Mouse (Mus musculus) kidney, embryonic 14.5 days (tissue): Measurements from ENCODE around the gene Gm5737. TPM values are rescaled to one million over a fixed set of nuclear protein-coding genes. Genes with fewer than 3 reads are reported as not detected.

Source experiments
- ATAC-seq: fragments of 200-750 bp; cut with Nextera tagmentation; 2 replicates; pipeline ENCODE4 v1.8.0; 2017; ENCODE audit warnings: moderate number of reproducible peaks, mild to moderate bottlenecking, moderate TSS enrichment, moderate library complexity; ENCODE audit not compliant: low FRiP score, low TSS enrichment
- H3K27ac ChIP-seq: fragments of 300-500 bp; sonication (generic); 2 replicates; pipeline ENCODE4 v1.5.1; 2014; ENCODE audit warnings: low read depth, mild to moderate bottlenecking, low read length, moderate library complexity, mixed read lengths
- H3K27me3 ChIP-seq: fragments of 300-500 bp; sonication (generic); 2 replicates; pipeline ENCODE4 v1.6.1; 2014; ENCODE audit warnings: mild to moderate bottlenecking, low read length; ENCODE audit not compliant: control insufficient read depth, insufficient read depth
- H3K36me3 ChIP-seq: fragments of 300-500 bp; sonication (generic); 2 replicates; pipeline ENCODE4 v1.6.1; 2014; ENCODE audit warnings: low read length, mixed read lengths; ENCODE audit not compliant: control insufficient read depth, insufficient read depth
- H3K4me1 ChIP-seq: fragments of 300-500 bp; sonication (generic); 2 replicates; pipeline ENCODE4 v1.6.1; 2014; ENCODE audit warnings: low read length, mixed read lengths; ENCODE audit not compliant: control insufficient read depth, insufficient read depth
- H3K4me2 ChIP-seq: fragments of 300-500 bp; sonication (generic); replicated peaks from 2 replicates; pipeline ENCODE4 v1.6.1; 2014; ENCODE audit warnings: low read depth, mild to moderate bottlenecking, low read length
- H3K4me3 ChIP-seq: fragments of 300-500 bp; sonication (generic); 2 replicates; pipeline ENCODE4 v1.5.1; 2014; ENCODE audit warnings: mild to moderate bottlenecking, low read length
- H3K9ac ChIP-seq: fragments of 300-500 bp; sonication (generic); 2 replicates; pipeline ENCODE4 v1.6.1; 2014; ENCODE audit warnings: low read depth, mild to moderate bottlenecking, low read length, moderate library complexity
- H3K9me3 ChIP-seq: fragments of 300-500 bp; sonication (generic); 2 replicates; pipeline ENCODE4 v1.6.1; 2016; ENCODE audit warnings: low read length; ENCODE audit not compliant: control insufficient read depth
- WGBS: fragments of 180-500 bp; shearing (Covaris S2); extraction: QIAGEN DNeasy Blood & Tissue Kit; methylation state at CpG from one replicate; pipeline ENCODE4 v1.1.7; 2014; 5-methylcytosine and 5-hydroxymethylcytosine counted together
- polyA plus RNA-seq: library from polyadenylated mRNA; unstranded; fragments of >200 nt; fragmentation: Nextera tagmentation; extraction: Ambion mirVana; gene quantifications from 2 replicates; pipeline ENCODE4 v1.2.1, GENCODE M21; 2014

Gm5737 gene
- polyA plus RNA-seq, 1 experiment from 2014 or later = not detected

DNA sequence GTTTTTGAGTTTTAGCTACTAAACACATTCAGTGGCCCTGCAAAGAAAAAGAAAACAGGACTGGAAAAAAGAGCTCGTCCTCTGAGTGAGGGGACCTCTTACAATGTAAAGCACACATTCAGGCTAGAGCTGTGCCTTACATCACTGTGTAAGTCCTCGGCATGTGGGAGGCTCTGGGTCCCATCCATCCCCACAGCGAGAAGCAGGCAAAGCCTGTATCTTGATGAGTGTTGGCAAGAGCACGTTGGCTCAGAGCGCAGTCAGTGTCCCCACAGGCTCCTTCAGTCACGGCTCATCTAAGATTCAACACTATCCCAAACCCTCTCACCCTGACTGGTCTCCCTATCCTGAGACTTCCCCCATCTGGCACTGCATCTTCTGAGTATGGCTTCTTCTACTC lies 66.1 kb downstream of the Gm5737 start:
- H3K27ac ChIP-seq = no peak overlapping the region
- H3K4me1 ChIP-seq = 0 out of 2 replicates have a peak, but pooled peaks cover 2% of the 10 kb centered on the region
- no peaks in the 10 kb centered on the region for H3K27me3 ChIP-seq
- H3K4me2 ChIP-seq = no peak overlapping the region
- no peaks in the 10 kb centered on the region for H3K36me3 ChIP-seq
- 76% methylated on average over 6 of the region's 6 CpGs for WGBS
- H3K9me3 ChIP-seq = no peaks in the 10 kb centered on the region
- no peak for ATAC-seq
- no peak overlapping the region for H3K9ac ChIP-seq
- H3K4me3 ChIP-seq = no peak overlapping the region

DNA sequence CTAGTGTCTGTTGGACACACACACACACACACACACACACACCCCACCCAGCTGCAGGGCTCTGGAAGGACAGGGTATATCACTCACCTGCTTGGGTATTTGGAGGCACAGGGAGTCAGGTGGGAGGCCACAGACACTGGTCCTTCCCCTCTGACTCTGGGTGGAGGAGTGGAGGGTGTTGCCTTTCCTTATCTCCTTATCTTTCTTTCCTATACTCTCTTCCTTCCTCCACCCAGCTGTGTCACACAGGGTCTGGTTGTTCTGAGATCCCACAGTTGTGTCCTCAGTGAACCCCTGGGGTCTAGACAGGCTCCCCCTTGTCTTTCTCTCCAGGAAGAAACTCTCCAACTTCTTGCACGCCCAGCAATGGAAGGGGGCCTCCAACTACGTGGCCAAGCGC lies 67.8 kb downstream of the Gm5737 start:
- WGBS = 100% methylated on average over 3 of the region's 3 CpGs

DNA sequence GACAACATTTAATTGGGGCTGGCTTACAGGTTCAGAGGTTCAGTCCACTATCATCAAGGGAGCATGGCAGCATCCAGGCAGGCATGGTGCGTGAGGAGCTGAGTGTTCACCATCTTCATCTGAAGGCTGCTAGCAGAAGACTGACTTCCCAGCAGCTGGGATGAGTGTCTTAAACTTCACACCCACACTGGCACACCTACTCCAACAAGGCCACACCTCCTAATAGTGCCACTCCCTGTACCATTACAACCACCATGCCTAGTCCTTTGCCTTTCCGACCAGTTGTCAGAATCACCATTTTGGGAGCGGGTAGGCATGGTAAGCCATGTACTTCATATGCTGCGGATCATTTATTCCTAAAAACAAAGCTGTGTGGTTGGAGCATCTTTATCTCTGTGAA lies 68.6 kb downstream of the Gm5737 start:
- Histone ChIP-seq H3K9me3 (peaks cover 4% of the 10 kb centered on the region; the same call in 1 of the 2 replicates), H3K27me3 (no peaks in the 10 kb centered on the region), H3K4me1 (0 out of 2 replicates have a peak, but pooled peaks cover 2% of the 10 kb centered on the region), H3K27ac (no peak overlapping the region), H3K4me3 (no peak overlapping the region), H3K36me3 (peaks cover 7% of the 10 kb centered on the region; the same call in 1 of the 2 replicates), H3K9ac (no peak overlapping the region), H3K4me2 (no peak overlapping the region)
- 93% methylated on average over 4 of the region's 4 CpGs for WGBS
- no peak for ATAC-seq

More for the DNA sequence above, 67.8 kb downstream of the Gm5737 start:
- H3K27ac ChIP-seq = no peak overlapping the region
- no peak for ATAC-seq
- peaks cover 4% of the 10 kb centered on the region; the same call in 1 of the 2 replicates for H3K9me3 ChIP-seq
- H3K4me1 ChIP-seq = 0 out of 2 replicates have a peak, but pooled peaks cover 2% of the 10 kb centered on the region
- H3K36me3 ChIP-seq = peaks cover 6% of the 10 kb centered on the region; the same call in 1 of the 2 replicates
- no peak overlapping the region for H3K4me3 ChIP-seq
- H3K27me3 ChIP-seq = no peaks in the 10 kb centered on the region
- no peak overlapping the region for H3K4me2 ChIP-seq
- no peak overlapping the region for H3K9ac ChIP-seq

Other genes starting within 250 kb of the Gm5737 start
- gene Uqcrc2, start 177.2 kb upstream of the Gm5737 start, polyA plus RNA-seq = 210 and 232 TPM in 2 replicates
- gene Pdzd9, start 142.0 kb upstream of the Gm5737 start, polyA plus RNA-seq = 0.16 and 0.46 TPM in 2 replicates
- 14.6 and 23.9 TPM in 2 replicates for gene Mosmo, start 134.7 kb upstream of the Gm5737 start, polyA plus RNA-seq
- gene Vwa3a, start 73.0 kb upstream of the Gm5737 start, polyA plus RNA-seq = 0.06 and 0.28 TPM in 2 replicates
- gene Eef2k, start 30.5 kb downstream of the Gm5737 start, polyA plus RNA-seq = 7.3 and 8.6 TPM in 2 replicates
- gene Polr3e, start 105.4 kb downstream of the Gm5737 start, polyA plus RNA-seq = 25.6 and 31.2 TPM in 2 replicates
- gene Cdr2, start 169.9 kb downstream of the Gm5737 start, polyA plus RNA-seq = 10.1 and 13.1 TPM in 2 replicates
- gene Mfsd13b, start 170.1 kb downstream of the Gm5737 start, polyA plus RNA-seq = not detected in 2 replicates
- gene Mettl9, start 222.1 kb downstream of the Gm5737 start, polyA plus RNA-seq = 189 and 203 TPM in 2 replicates